Mouse (Mus musculus): Measurements from ENCODE around the gene 4931428F04Rik. TPM values are rescaled to one million over a fixed set of nuclear protein-coding genes. Genes with fewer than 3 reads are reported as not detected.

Gene 4931428F04Rik
- polyA plus RNA-seq, 1 experiment from 2014 or later: 3.2 TPM

GRCm38 (mm10) chr8:105231503-105232320 is 58.0 kb downstream of the 4931428F04Rik start:
- no peak for DNase-seq (ENCODE audit: low spot score)

MicroRNAs within 50 kb of the gene (microRNA counts, 519-probe panel; counts per million panel counts)
- microRNA mmu-miR-328: 473 counts per million, percentile 71 among the panel's probes with 10 or more counts

Small RNA genes within 50 kb of the gene (microRNA-seq; reads per million reads assigned to microRNA genes)
- gene Gm27320 (ENCODE audit: borderline number of aligned reads) (not detected), gene Mir328 (ENCODE audit: borderline number of aligned reads) (251 reads per million, percentile 56 among the genes with 10 or more reads in this experiment)

Other genes with a start within 250 kb of the 4931428F04Rik start
- gene Ces3a, start 241.3 kb downstream of the 4931428F04Rik start, polyA plus RNA-seq (2015; fragmentation: Nextera tagmentation; extraction: Ambion mirVana): 0.07 TPM in 1 of 2 replicates, not detected in the other
- gene Ces3b, start 206.1 kb downstream of the 4931428F04Rik start, polyA plus RNA-seq (2015; fragmentation: Nextera tagmentation; extraction: Ambion mirVana): not detected in 2 replicates
- gene Ces4a, start 158.1 kb downstream of the 4931428F04Rik start, polyA plus RNA-seq (2015; fragmentation: Nextera tagmentation; extraction: Ambion mirVana): 0.06 and 0.14 TPM in 2 replicates
- 68.5 and 77.3 TPM in 2 replicates for gene Cbfb, start 119.2 kb downstream of the 4931428F04Rik start, polyA plus RNA-seq (2015; fragmentation: Nextera tagmentation; extraction: Ambion mirVana)
- gene D230025D16Rik, start 64.7 kb downstream of the 4931428F04Rik start, polyA plus RNA-seq (2015; fragmentation: Nextera tagmentation; extraction: Ambion mirVana): 18.1 and 18.6 TPM in 2 replicates
- 4.9 and 5.6 TPM in 2 replicates for gene B3gnt9, start 34.7 kb downstream of the 4931428F04Rik start, polyA plus RNA-seq (2015; fragmentation: Nextera tagmentation; extraction: Ambion mirVana)
- gene Tradd, start 25.3 kb downstream of the 4931428F04Rik start, polyA plus RNA-seq (2015; fragmentation: Nextera tagmentation; extraction: Ambion mirVana): 51.0 and 57.0 TPM in 2 replicates
- 7.6 and 8.2 TPM in 2 replicates for gene Fbxl8, start 25.2 kb downstream of the 4931428F04Rik start, polyA plus RNA-seq (2015; fragmentation: Nextera tagmentation; extraction: Ambion mirVana)
- not detected in 2 replicates for gene Hsf4, start 20.1 kb downstream of the 4931428F04Rik start, polyA plus RNA-seq (2015; fragmentation: Nextera tagmentation; extraction: Ambion mirVana)
- gene Nol3, start 13.7 kb downstream of the 4931428F04Rik start, polyA plus RNA-seq (2015; fragmentation: Nextera tagmentation; extraction: Ambion mirVana): 0.42 and 0.47 TPM in 2 replicates
- 4.0 and 5.1 TPM in 2 replicates for gene Exoc3l, start 6.2 kb upstream of the 4931428F04Rik start, polyA plus RNA-seq (2015; fragmentation: Nextera tagmentation; extraction: Ambion mirVana)
- gene E2f4, start 7.8 kb upstream of the 4931428F04Rik start, polyA plus RNA-seq (2015; fragmentation: Nextera tagmentation; extraction: Ambion mirVana): 81.7 and 103 TPM in 2 replicates
- 9.3 and 9.4 TPM in 2 replicates for gene Elmo3, start 15.7 kb upstream of the 4931428F04Rik start, polyA plus RNA-seq (2015; fragmentation: Nextera tagmentation; extraction: Ambion mirVana)
- 2.1 and 4.3 TPM in 2 replicates for gene Lrrc29, start 36.4 kb upstream of the 4931428F04Rik start, polyA plus RNA-seq (2015; fragmentation: Nextera tagmentation; extraction: Ambion mirVana)
- gene Tmem208, start 36.5 kb upstream of the 4931428F04Rik start, polyA plus RNA-seq (2015; fragmentation: Nextera tagmentation; extraction: Ambion mirVana): 145 and 149 TPM in 2 replicates
- gene Fhod1, start 58.1 kb upstream of the 4931428F04Rik start, polyA plus RNA-seq (2015; fragmentation: Nextera tagmentation; extraction: Ambion mirVana): 0.85 and 1.1 TPM in 2 replicates
- 0.48 and 0.60 TPM in 2 replicates for gene Slc9a5, start 59.0 kb upstream of the 4931428F04Rik start, polyA plus RNA-seq (2015; fragmentation: Nextera tagmentation; extraction: Ambion mirVana)
- 0.09 and 0.21 TPM in 2 replicates for gene Plekhg4, start 83.4 kb upstream of the 4931428F04Rik start, polyA plus RNA-seq (2015; fragmentation: Nextera tagmentation; extraction: Ambion mirVana)
- 0.04 and 0.31 TPM in 2 replicates for gene Kctd19, start 123.6 kb upstream of the 4931428F04Rik start, polyA plus RNA-seq (2015; fragmentation: Nextera tagmentation; extraction: Ambion mirVana)
- 0.28 and 0.47 TPM in 2 replicates for gene Lrrc36, start 123.7 kb upstream of the 4931428F04Rik start, polyA plus RNA-seq (2015; fragmentation: Nextera tagmentation; extraction: Ambion mirVana)
- gene Tppp3, start 181.7 kb upstream of the 4931428F04Rik start, polyA plus RNA-seq (2015; fragmentation: Nextera tagmentation; extraction: Ambion mirVana): 31.9 and 42.4 TPM in 2 replicates
- gene Zdhhc1, start 207.0 kb upstream of the 4931428F04Rik start, polyA plus RNA-seq (2015; fragmentation: Nextera tagmentation; extraction: Ambion mirVana): 5.8 and 6.9 TPM in 2 replicates
- 0.26 and 0.28 TPM in 2 replicates for gene Hsd11b2, start 228.9 kb upstream of the 4931428F04Rik start, polyA plus RNA-seq (2015; fragmentation: Nextera tagmentation; extraction: Ambion mirVana)